Mouse (Mus musculus) gastrocnemius, adult 2 months (tissue): ENCODE measurements at regions not wholly inside any gene's neighbourhood (a gene's known extent, or its start where the extent isn't known, plus 50 kb on each side); places are given as distances from the start of the nearest gene placed in this dataset.

Source experiments
- DNase-seq: peaks from one replicate; pipeline ENCODE4 v3.0.0; 2022
- H3K27ac ChIP-seq: fragments of 200-600 bp; 2 replicates; pipeline ENCODE4 v1.8.1; 2022; ENCODE audit warnings: mild to moderate bottlenecking
- H3K4me3 ChIP-seq: fragments of 200-600 bp; 2 replicates; pipeline ENCODE4 v1.8.1; 2022; ENCODE audit warnings: mild to moderate bottlenecking, moderate library complexity
- CTCF ChIP-seq: fragments of 200-600 bp; IDR thresholded peaks from 2 replicates; pipeline ENCODE4 v1.8.1; 2022; ENCODE audit warnings: antibody characterized with exemption, mild to moderate bottlenecking, moderate library complexity
- intact Hi-C: fragments of 180-260 bp; cut with DNase I; formaldehyde crosslinking; loops from one replicate; pipeline ENCODE4 v1.15.1; 2025

DNA sequence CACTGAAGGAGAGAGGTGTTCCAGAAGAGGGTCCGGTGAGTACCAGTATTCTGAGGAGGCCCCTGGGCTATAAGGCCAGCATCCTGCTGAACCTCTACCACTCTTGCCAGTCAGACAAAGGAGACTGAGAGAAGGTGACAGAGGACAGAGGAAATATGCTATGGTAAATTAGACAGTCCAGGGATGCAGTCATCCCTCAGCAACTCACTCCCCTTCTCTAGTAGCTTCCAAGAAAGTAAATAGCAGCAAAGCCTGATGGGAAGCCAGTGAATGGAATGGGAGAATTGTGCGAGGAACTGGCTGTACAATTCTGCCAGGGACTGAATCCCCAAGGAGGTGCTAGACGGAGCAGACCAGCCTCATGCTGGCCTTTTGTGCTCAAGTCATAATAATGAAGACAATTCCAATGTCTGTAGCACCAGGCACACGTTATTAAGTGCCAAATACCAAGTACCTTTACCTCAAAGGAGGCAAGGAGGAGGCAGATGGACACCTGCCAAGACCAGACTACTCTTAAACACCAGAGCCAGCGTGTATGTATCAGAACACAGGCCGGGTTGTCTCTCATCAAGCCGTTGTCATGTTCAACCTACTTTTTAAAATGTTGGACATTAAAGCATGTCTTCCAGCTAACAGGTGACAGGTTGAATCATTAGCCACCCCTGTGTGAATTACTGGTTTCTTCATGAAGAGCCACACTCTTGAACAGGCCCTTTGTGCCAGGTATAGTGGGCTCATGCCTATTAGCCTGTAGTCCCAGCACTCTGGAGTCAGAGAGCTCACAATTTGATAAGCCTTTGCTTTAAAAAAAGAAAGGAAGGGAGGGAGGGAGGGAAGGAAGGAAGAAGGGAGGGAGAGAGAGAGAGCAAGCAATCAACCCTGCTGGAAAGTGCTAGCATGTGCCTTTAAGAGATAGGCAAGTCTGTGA lies 74.4 kb upstream of the Frmd6 start:
- H3K4me3 ChIP-seq, result no peak overlapping the region
- intact Hi-C loops, result no loop called here
- TF ChIP-seq CTCF, result no peak
- DNase-seq, result no peak
- no peak overlapping the region for H3K27ac ChIP-seq

DNA sequence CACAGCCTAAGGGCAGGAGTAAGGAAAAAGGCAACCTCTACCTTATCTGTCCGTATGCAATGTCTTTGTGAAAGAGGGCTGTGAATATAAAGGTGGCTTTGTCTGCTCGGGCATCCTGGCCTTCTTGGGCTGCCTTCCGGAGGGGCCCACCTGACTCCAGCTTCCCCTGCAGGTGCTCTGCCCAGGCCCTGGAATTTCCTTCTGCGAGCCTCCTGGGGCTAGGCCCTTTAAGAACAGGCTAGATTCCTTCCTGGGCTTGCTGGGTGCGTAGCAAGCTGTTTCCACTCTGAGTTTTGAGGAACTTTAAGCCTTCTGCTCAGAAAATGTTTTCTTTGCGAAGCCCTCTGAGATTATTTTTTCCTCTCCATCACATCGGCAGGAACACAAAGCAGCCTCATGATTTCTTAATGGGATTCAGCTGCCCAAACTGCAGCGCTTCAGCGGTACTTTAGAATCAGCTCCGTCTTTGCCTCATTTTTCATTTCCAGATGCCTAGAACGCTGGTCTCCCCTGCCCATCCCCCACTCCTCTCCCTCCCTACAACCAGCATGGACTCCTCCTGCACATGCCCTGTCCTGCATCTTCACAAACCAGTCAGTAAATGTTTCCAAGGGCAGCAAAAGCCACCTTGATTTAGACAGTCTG lies 72.9 kb upstream of the Frmd6 start:
- intact Hi-C loops, result no loop called here
- TF ChIP-seq CTCF, result no peak
- Histone ChIP-seq H3K27ac (peak overlapping the region; percentile 50), H3K4me3 (peak overlapping the region; percentile 22)
- DNase-seq, result peak; percentile 27

DNA sequence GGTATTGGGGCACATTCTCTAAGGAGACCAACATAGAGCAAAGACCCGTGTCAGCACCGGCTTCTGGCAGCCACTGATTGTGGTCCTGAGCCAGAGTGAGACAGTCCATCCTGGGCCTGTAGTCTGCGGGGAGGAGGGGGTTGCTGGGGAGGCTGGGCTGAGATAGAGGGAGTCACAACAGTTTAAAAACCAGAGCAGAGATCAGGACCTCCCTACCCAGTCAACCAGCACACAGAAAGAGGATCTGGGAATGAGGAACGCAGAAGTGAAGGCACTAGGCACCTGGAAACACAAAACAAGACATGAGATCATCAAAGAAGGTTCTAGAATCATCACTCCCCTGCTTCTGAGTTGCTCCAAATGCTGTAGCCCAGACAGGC lies 72.4 kb upstream of the Frmd6 start:
- no peak for TF ChIP-seq CTCF
- Histone ChIP-seq H3K4me3 (no peak overlapping the region), H3K27ac (peak overlapping the region; percentile 50)
- no peak for DNase-seq
- intact Hi-C loops, result no loop called here

DNA sequence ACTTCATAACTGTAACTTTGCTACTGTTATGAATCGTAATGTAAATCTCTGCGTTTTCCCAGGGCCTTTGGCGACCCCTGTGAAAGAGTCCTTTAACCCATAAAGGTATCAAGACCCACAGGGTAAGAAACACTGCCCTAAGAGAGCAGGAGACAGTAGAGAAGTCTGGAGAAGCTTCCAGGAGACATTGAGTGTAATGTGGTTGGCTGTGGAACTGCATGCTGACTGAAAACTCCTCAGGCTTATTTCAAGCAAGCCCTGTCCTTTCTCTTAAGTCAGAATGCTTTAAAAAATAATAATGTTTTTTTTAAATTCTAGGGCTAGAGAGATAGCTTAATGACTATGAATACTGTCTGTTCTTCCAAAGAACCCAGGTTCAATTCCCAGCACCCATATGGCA lies 71.9 kb upstream of the Frmd6 start:
- intact Hi-C loops, result no loop called here
- Histone ChIP-seq H3K27ac (no peak overlapping the region), H3K4me3 (no peak overlapping the region)
- DNase-seq, result no peak
- TF ChIP-seq CTCF, result no peak

DNA sequence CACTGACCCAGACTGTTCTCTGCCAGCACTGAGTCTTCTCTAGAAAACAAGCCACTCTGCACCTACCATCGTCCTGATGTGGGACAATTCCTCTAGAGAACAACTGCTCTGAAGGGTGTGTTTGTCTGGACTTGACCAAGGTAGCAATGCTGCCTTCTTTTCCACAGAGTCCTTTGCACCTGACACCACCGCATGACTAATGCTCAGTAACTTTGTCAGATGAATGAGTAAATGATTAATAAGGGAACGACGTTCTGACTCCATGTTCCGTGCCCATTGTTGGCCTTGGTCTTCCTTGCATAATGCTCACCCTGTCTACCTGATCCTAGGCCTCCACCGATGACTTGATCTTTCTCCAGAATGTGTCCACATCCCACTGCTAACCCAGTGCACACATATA lies 67.2 kb upstream of the Frmd6 start:
- intact Hi-C loops, result no loop called here
- DNase-seq, result no peak
- no peak for TF ChIP-seq CTCF
- Histone ChIP-seq H3K27ac (no peak overlapping the region), H3K4me3 (no peak overlapping the region)

DNA sequence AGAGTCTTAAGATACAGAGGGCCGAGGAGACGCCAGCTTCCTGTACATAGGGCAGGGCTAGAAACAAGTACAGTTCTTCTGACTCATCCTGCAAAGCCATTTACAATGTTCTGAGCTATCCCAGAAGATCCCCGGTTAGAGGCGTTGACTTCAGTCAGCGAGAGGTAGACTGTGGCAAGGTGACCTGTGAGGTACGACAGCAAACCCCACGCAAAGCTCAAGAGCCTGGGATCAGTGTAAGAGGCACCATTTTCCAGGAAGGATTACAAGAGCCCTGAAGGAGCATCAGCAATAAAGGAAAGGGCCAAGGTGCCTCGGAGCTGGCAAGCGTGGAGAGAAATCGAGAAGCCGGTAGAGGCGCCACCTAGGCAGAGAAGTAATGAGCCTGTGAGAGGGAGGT lies 61.8 kb upstream of the Frmd6 start:
- no peak for DNase-seq
- Histone ChIP-seq H3K4me3 (no peak overlapping the region), H3K27ac (no peak overlapping the region)
- intact Hi-C loops, result no loop called here
- TF ChIP-seq CTCF, result no peak

DNA sequence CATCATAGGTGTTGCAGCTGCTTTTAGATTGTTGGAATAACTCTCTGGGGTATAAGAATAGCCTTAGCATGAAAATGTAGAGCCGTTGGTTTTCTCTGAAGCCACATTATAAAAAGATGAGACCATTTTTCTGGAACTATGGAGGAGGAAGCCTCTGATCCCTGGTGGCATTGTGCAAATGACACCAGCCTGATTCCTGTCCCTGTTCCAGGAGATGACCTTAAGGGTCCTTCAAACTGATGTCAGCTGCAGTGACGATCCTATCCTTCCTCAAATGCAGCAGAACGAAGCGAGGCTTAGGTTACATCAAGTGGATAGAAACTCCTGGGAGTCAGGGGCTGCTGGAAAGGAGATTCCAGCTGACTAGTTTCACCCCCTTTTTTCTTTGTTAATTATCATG lies 59.0 kb upstream of the Frmd6 start:
- no peak for TF ChIP-seq CTCF
- no peak overlapping the region for H3K4me3 ChIP-seq
- intact Hi-C loops, result no loop called here
- no peak for DNase-seq
- H3K27ac ChIP-seq, result no peak overlapping the region

DNA sequence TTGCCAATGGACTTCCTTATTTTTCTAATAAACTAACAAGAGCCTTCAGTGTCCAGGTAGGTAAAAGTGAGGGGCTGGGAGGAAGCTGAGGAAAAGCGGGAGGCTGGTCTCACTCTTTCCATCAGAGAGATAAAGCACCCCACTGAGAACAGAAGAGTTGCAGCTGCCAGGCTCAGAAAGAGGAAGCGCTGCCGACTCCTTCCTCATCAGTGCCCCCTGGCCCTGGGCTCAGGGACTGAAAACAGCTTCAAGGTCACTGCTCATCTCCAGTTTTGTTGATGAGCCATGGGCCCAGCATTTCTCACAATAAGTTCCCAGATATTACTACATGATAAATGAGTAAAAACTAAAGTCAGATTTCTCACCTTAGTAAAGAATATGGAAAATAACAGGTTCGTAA lies 57.4 kb upstream of the Frmd6 start:
- no peak overlapping the region for H3K27ac ChIP-seq
- H3K4me3 ChIP-seq, result no peak overlapping the region
- TF ChIP-seq CTCF, result no peak
- DNase-seq, result no peak
- intact Hi-C loops, result no loop called here

DNA sequence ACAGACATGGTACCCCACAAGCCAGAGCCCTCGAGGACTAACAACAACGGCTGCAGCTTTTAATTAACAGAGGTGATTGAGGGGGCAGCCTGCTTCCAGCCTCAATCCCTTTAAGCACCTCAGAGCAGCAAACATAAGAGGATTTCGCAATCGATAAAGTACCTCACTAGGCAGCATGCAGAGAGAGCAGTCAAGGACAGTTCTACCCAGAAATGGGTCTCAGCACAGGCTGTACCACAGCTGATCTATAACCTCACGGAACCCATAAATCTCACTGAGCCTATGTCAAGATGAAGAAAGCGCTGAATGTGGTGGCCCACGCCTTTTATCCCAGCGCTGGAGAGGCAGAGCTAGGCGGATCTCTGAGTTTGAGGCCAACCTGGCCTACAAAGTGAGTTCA lies 56.6 kb upstream of the Frmd6 start:
- intact Hi-C loops, result no loop called here
- Histone ChIP-seq H3K27ac (no peak overlapping the region), H3K4me3 (no peak overlapping the region)
- TF ChIP-seq CTCF, result no peak
- no peak for DNase-seq

DNA sequence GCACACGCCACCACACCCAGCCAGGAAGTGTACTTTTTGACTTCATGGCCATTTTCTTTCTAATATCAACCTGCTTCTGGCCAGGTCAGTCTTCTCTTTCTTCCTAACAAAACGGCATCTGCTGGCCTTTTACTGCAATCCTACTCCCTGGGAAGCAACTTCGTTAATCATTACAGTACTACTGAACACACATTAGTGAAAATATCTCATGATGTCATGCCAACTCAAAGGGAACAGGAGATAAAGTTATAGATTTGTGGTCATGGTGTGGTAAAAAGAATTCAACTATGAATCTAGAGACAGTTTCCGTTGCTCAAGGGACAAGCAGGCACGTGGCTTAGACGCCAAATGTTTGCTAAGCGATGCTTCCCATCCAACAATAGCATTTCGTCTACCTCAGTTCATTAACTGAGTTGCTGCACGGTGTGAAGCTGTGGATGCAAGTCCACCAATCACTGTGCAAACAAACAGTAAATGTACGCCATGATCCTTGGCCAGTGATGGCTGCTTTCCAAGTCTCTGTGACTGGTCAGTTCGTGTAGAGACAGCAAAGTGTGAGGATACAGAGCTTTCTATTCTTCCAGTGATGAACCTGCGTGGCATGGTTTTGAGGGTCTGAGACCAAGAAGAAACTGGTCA lies 55.7 kb upstream of the Frmd6 start:
- no peak overlapping the region for H3K4me3 ChIP-seq
- TF ChIP-seq CTCF, result no peak

DNA sequence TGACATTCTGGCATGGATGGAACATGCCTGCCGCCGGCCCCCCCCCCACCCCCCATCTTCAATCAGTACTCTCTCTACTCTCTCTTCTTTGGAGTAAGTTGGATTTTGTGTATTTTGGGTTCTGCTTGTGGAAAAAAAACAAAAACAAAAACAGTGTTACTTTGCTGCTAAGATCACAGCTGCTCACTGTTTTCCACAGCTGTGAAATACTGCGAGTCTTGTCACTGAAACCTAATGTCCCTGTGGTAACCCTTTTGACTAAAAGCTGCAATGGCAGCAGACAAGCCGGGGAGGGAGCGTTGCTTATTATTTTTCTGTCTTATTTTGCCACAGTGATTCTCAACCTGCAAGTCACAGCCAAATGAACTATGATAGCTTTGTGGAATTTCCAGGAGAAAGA lies 51.3 kb upstream of the Frmd6 start:
- no peak for TF ChIP-seq CTCF
- Histone ChIP-seq H3K27ac (no peak overlapping the region), H3K4me3 (no peak overlapping the region)
- no peak for DNase-seq
- intact Hi-C loops, result no loop called here

More for the DNA sequence above, 55.7 kb upstream of the Frmd6 start:
- H3K27ac ChIP-seq, result no peak overlapping the region
- DNase-seq, result no peak
- intact Hi-C loops, result no loop called here

DNA sequence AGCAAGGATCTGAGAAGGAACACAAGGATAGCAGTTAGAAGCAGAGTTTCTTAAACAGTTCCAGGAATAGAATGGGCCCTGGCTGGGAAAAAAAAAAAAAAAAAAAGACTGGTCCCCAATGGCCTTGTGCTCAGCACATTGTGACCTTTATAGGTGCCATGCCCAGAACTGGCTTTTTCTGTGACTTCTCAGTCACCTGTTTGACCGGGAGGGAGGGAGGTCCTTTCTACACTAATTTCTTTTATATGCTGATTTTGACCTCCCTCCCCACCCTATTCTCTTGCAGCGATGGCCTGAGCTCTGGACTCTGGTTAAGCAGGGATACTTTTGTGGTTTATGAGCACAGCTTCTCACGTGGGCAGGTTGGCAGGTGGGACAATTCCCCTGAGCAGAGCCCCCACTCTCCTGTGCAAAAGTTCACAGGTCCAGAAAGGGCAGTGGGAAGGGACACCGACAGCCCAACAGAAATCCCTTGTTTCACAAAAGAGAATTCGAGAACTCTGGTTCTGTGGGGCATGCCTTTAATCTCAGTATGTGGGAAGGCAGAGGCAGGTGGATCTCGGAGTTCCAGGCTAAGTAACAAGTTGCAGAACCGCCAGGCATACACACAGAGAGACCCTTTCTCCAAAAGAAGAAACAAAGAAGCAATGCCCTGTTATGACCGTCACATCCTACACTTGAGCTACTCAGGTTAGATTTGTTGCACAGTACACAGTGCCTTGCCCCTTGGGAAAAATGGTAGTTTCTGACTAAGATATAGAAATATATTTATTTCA lies 50.3 kb upstream of the Frmd6 start:
- no peak for DNase-seq
- intact Hi-C loops, result no loop called here
- Histone ChIP-seq H3K27ac (no peak overlapping the region), H3K4me3 (no peak overlapping the region)
- TF ChIP-seq CTCF, result no peak
